Mouse (Mus musculus) embryonic facial prominence, embryonic 13.5 days (tissue): ENCODE data around the gene Sema4c. TPM values are rescaled to one million over a fixed set of nuclear protein-coding genes. Genes with fewer than 3 reads are reported as not detected.
"Not testable (repeated sequence)": the region's sequence is repeated elsewhere in the genome, so short reads cannot be mapped to it uniquely, and the experiment has no call there.

ENCODE experiments used
- ATAC-seq: fragments of 200-750 bp; cut with Nextera tagmentation; 2 replicates; pipeline ENCODE4 v1.8.0; 2017; ENCODE audit warnings: low read depth; ENCODE audit not compliant: insufficient number of reproducible peaks, insufficient read depth, low FRiP score, low TSS enrichment
- H3K27ac ChIP-seq: fragments of 300-500 bp; sonication (generic); 2 replicates; pipeline ENCODE4 v1.5.1; 2015; ENCODE audit warnings: moderate library complexity, mild to moderate bottlenecking, inconsistent platforms
- H3K27me3 ChIP-seq: fragments of 300-500 bp; sonication (generic); 2 replicates; pipeline ENCODE4 v1.6.1; 2015; ENCODE audit warnings: mild to moderate bottlenecking, inconsistent platforms
- H3K36me3 ChIP-seq: fragments of 300-500 bp; sonication (generic); 2 replicates; pipeline ENCODE4 v1.6.1; 2015; ENCODE audit warnings: mild to moderate bottlenecking, inconsistent platforms
- H3K4me1 ChIP-seq: fragments of 300-500 bp; sonication (generic); 2 replicates; pipeline ENCODE4 v1.6.1; 2015; ENCODE audit warnings: inconsistent platforms
- H3K4me2 ChIP-seq: fragments of 300-500 bp; sonication (generic); 2 replicates; pipeline ENCODE4 v1.6.1; 2015; ENCODE audit warnings: moderate library complexity, mild to moderate bottlenecking, inconsistent platforms
- H3K4me3 ChIP-seq: fragments of 300-500 bp; sonication (generic); 2 replicates; pipeline ENCODE4 v1.5.1; 2015; ENCODE audit warnings: mild to moderate bottlenecking, inconsistent platforms
- H3K9ac ChIP-seq: fragments of 300-500 bp; sonication (generic); 2 replicates; pipeline ENCODE4 v1.6.1; 2015; ENCODE audit warnings: mild to moderate bottlenecking, inconsistent platforms
- H3K9me3 ChIP-seq: fragments of 300-500 bp; sonication (generic); 2 replicates; pipeline ENCODE4 v1.6.1; 2016; ENCODE audit warnings: inconsistent platforms
- WGBS: fragments of 180-500 bp; shearing (Covaris S2); methylation state at CpG from one replicate; pipeline ENCODE4 v1.1.7; 2015; ENCODE audit warnings: mixed read lengths; 5-methylcytosine and 5-hydroxymethylcytosine counted together
- polyA plus RNA-seq: library from polyadenylated mRNA; unstranded; fragments of >200 nt; fragmentation: Nextera tagmentation; extraction: Ambion mirVana; gene quantifications from 2 replicates; pipeline ENCODE4 v1.2.1, GENCODE M21; 2015

Gene Sema4c
- polyA plus RNA-seq, 1 experiment from 2014 or later, result 22.5 TPM

- no peak overlapping the region for H3K27ac ChIP-seq
- no peaks in the 10 kb centered on the region for H3K9me3 ChIP-seq
- no peak overlapping the region for H3K9ac ChIP-seq
- no peaks in the 10 kb centered on the region for H3K27me3 ChIP-seq
- H3K4me3 ChIP-seq, result no peak overlapping the region
- peaks cover 47% of the 10 kb centered on the region for H3K36me3 ChIP-seq
- WGBS, result 92% methylated on average over 12 of the region's 12 CpGs
- ATAC-seq, result no peak
- no peak overlapping the region for H3K4me2 ChIP-seq
- peaks cover 12% of the 10 kb centered on the region for H3K4me1 ChIP-seq
These were observed 17.3 kb downstream of the Sema4c start for GRCm38 (mm10) chr1:36540807-36541206.

DNA sequence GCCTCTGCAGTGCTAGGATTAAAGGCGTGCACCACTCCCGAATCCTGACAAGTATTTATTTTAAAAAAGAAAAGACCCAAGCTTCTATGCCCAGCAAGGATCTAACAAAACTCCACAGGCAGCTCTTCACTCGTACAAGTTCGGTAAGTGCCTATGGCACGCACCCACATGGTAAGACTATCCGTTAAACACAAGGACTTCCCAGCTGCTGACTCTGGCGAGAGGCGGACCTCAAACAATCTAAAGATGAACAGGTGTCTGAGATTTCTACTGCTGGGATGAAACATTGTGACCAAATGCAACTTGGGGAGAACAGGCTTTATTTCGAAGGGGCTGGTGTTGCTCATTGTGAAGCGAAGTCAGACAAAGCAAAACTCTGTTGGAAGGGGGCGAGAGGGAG lies 18.0 kb downstream of the Sema4c start:
- no peaks in the 10 kb centered on the region for H3K27me3 ChIP-seq
- no peak overlapping the region for H3K27ac ChIP-seq
- no peak overlapping the region for H3K4me3 ChIP-seq
- H3K9ac ChIP-seq, result no peak overlapping the region
- H3K36me3 ChIP-seq, result peaks cover 47% of the 10 kb centered on the region
- no peak overlapping the region for H3K4me2 ChIP-seq
- 91% methylated on average over 11 of the region's 11 CpGs for WGBS
- peaks cover 12% of the 10 kb centered on the region for H3K4me1 ChIP-seq
- no peaks in the 10 kb centered on the region for H3K9me3 ChIP-seq
- no peak for ATAC-seq

DNA sequence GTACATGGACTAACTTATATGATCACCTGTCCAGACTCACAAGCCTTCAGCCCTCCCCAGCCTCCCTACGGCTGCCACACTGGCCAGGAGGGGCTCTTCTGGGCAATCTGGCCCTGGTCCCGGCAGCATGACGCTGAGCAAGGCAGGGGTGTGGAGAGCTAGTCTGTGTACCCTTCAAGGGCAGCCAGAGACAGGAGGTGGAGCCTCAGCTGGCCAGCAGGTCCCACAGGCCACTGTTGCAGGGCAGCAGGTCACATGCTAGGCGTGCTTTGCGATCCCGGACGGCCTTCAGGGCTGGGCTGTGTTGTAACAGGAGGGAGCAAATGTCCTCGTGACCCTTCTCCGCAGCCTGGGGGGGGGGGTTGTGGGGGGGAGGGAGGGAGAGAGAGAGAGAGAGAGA lies 19.0 kb downstream of the Sema4c start, which contains the start of gene Gm42417:
TSS of gene Gm42417 (minus strand) at position 244 of the 400 bp plus-strand sequence.
- Histone ChIP-seq H3K4me3 (no peak within 1 kb of the TSS), H3K36me3 (peaks cover 47% of the 10 kb centered on the region), H3K27me3 (no peaks in the 10 kb centered on the region), H3K4me2 (no peak within 1 kb of the TSS), H3K9me3 (no peaks in the 10 kb centered on the region), H3K9ac (no peak within 1 kb of the TSS), H3K4me1 (peaks cover 14% of the 10 kb centered on the region), H3K27ac (no peak within 1 kb of the TSS)
- ATAC-seq, result no peak
- WGBS, result 56% methylated on average over 9 of the region's 9 CpGs

GRCm38 (mm10) chr1:36538727-36539126 lies 19.4 kb downstream of the Sema4c start:
- no peak overlapping the region for H3K9ac ChIP-seq
- peaks cover 14% of the 10 kb centered on the region for H3K4me1 ChIP-seq
- 80% methylated on average over 4 of the region's 4 CpGs for whole genome bisulfite sequencing
- no peak for ATAC-seq
- H3K4me3 ChIP-seq, result no peak overlapping the region
- no peaks in the 10 kb centered on the region for H3K27me3 ChIP-seq
- H3K4me2 ChIP-seq, result no peak overlapping the region
- H3K27ac ChIP-seq, result no peak overlapping the region
- peaks cover 47% of the 10 kb centered on the region for H3K36me3 ChIP-seq
- H3K9me3 ChIP-seq, result no peaks in the 10 kb centered on the region

DNA sequence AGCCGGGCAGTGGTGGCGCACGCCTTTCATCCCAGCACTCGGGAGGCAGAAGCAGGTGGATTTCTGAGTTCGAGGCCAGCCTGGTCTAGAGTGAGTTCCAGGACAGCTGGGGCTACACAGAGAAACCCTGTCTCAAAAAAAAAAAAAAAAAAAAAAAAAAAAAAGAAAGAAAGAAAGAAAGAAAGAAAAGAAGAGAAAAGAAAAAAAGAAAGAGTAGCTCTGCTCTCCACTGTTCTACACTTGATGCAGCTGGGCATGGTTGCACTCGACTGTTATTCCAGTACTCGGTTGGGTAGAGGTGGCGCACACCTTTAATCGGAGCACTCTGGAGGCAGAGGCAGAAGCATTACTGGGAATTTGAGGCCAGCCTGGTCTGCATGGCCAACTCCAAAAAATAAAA lies 21.4 kb downstream of the Sema4c start, which contains the start of gene Ankrd23:
TSS of gene Ankrd23 (minus strand) at position 101 of the 400 bp plus-strand sequence.
- H3K36me3 ChIP-seq, result peaks cover 37% of the 10 kb centered on the region
- WGBS, result 91% methylated on average over 9 of the region's 9 CpGs

GRCm38 (mm10) chr1:36536397-36536728 lies 21.8 kb downstream of the Sema4c start:
- ATAC-seq, result no peak
- Histone ChIP-seq H3K9ac (no peak overlapping the region), H3K4me1 (0 out of 2 replicates have a peak, but pooled peaks cover 13% of the 10 kb centered on the region), H3K27me3 (no peaks in the 10 kb centered on the region), H3K27ac (no peak overlapping the region), H3K4me3 (no peak overlapping the region), H3K36me3 (peaks cover 37% of the 10 kb centered on the region), H3K9me3 (no peaks in the 10 kb centered on the region), H3K4me2 (no peak overlapping the region)
- 56% methylated on average over 8 of the region's 8 CpGs for WGBS

More for the DNA sequence above, 21.4 kb downstream of the Sema4c start, which contains the start of gene Ankrd23:
- ATAC-seq, H3K27ac ChIP-seq, H3K27me3 ChIP-seq, H3K9ac ChIP-seq, H3K9me3 ChIP-seq, H3K4me2 ChIP-seq, H3K4me3 ChIP-seq: not testable (repeated sequence)
- H3K4me1 ChIP-seq, result 0 out of 2 replicates have a peak, but pooled peaks cover 13% of the 10 kb centered on the region

- Histone ChIP-seq H3K4me3 (no peak overlapping the region), H3K4me2 (no peak overlapping the region), H3K36me3 (peaks cover 38% of the 10 kb centered on the region), H3K27me3 (no peaks in the 10 kb centered on the region), H3K9me3 (no peaks in the 10 kb centered on the region), H3K4me1 (0 out of 2 replicates have a peak, but pooled peaks cover 13% of the 10 kb centered on the region), H3K9ac (no peak overlapping the region), H3K27ac (no peak overlapping the region)
- no peak for ATAC-seq
- WGBS, result 82% methylated on average over 11 of the region's 11 CpGs
These were observed 22.4 kb downstream of the Sema4c start for GRCm38 (mm10) chr1:36535477-36536396.

- ATAC-seq, result no peak
- no peaks in the 10 kb centered on the region for H3K27me3 ChIP-seq
These were observed 23.5 kb downstream of the Sema4c start for GRCm38 (mm10) chr1:36534595-36535058.

DNA sequence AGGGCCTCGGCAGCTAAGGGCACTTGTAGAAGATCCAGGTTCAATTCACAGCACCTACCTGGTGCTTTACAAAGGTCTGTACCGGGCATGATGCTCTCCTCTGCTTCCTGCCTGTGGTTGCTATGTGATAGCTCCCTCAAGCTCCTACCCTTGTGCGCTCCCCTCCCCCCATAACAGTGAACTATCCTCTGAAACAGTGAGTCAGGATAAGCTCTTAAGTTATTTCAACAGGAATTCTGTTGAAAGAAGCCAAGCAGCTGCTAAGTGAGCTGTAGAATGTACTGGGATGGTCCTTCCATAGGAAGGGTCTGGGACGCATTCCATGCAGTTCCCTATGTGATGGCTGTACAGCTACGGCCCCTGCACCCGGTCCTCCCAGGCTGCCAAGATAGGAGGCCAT lies 24.6 kb downstream of the Sema4c start:
- Histone ChIP-seq H3K4me3 (no peak overlapping the region), H3K4me2 (no peak overlapping the region), H3K4me1 (peaks cover 13% of the 10 kb centered on the region; the same call in 1 of the 2 replicates), H3K9me3 (no peaks in the 10 kb centered on the region), H3K27ac (peak overlapping the region; percentile 51; the same call in 1 of the 2 replicates), H3K9ac (no peak overlapping the region), H3K36me3 (peaks cover 19% of the 10 kb centered on the region), H3K27me3 (no peaks in the 10 kb centered on the region)
- WGBS, result 71% methylated on average over 6 of the region's 6 CpGs
- no peak for ATAC-seq

More at GRCm38 (mm10) chr1:36534595-36535058, 23.5 kb downstream of the Sema4c start:
- Histone ChIP-seq H3K4me2 (no peak overlapping the region), H3K9ac (no peak overlapping the region), H3K27ac (no peak overlapping the region), H3K36me3 (peaks cover 27% of the 10 kb centered on the region), H3K4me3 (no peak overlapping the region), H3K9me3 (no peaks in the 10 kb centered on the region), H3K4me1 (0 out of 2 replicates have a peak, but pooled peaks cover 13% of the 10 kb centered on the region)
- 78% methylated on average over 6 of the region's 6 CpGs for WGBS

GRCm38 (mm10) chr1:36531461-36531860 lies 26.7 kb downstream of the Sema4c start:
- H3K4me1 ChIP-seq, result peaks cover 16% of the 10 kb centered on the region; the same call in 1 of the 2 replicates
- no peaks in the 10 kb centered on the region for H3K9me3 ChIP-seq
- no peak overlapping the region for H3K27ac ChIP-seq
- H3K9ac ChIP-seq, result no peak overlapping the region
- H3K36me3 ChIP-seq, result peaks cover 18% of the 10 kb centered on the region
- WGBS, result 93% methylated on average over 12 of the region's 12 CpGs
- no peak overlapping the region for H3K4me3 ChIP-seq
- H3K4me2 ChIP-seq, result no peak overlapping the region
- no peaks in the 10 kb centered on the region for H3K27me3 ChIP-seq
- no peak for ATAC-seq

DNA sequence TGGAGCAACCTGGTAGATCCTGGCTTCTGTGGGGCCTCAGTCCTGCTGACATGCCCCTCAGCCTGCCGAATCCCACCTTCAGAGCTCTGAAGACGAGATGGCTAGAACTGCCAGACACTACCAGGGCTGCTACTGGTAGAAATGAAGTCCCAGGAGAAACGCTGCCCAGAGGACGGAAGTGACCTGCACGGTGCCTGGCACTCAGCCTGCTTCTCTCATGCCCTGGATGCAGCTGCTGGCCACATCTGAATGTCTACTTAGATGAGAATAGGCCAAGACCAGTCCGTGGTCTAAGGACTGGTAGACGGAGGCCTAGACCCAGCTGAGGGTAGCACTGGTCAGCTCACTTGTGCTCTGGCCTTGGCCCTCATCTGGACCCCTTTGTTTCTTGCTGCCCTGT lies 27.2 kb downstream of the Sema4c start:
- ATAC-seq, result no peak
- no peak overlapping the region for H3K4me2 ChIP-seq
- no peaks in the 10 kb centered on the region for H3K9me3 ChIP-seq
- no peaks in the 10 kb centered on the region for H3K27me3 ChIP-seq
- 84% methylated on average over 7 of the region's 7 CpGs for WGBS
- H3K4me1 ChIP-seq, result peaks cover 16% of the 10 kb centered on the region; the same call in 1 of the 2 replicates
- no peak overlapping the region for H3K4me3 ChIP-seq
- no peak overlapping the region for H3K27ac ChIP-seq
- peaks cover 22% of the 10 kb centered on the region for H3K36me3 ChIP-seq
- H3K9ac ChIP-seq, result no peak overlapping the region

DNA sequence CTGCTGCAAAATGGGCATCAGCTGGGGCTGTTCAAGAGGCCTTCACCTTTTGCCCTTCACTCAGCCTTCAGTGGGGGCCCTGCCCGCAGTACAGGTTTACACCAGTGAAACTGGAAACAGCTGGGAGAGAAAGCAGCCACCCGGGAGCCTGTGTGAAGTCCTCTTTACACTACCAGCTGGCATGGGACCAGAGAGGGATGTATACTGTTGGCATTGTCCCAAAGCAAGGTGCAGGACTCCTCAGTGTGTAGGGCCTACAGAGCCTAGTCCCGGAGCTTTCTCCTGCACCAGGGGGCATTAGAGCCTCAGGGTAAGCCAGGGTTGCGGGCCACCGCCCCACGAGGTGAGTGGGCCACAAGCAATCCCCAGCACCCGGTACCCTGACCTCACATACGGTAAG lies 27.7 kb downstream of the Sema4c start:
- H3K9ac ChIP-seq, result no peak overlapping the region
- H3K4me3 ChIP-seq, result no peak overlapping the region
- H3K9me3 ChIP-seq, result no peaks in the 10 kb centered on the region
- peaks cover 27% of the 10 kb centered on the region for H3K36me3 ChIP-seq
- no peaks in the 10 kb centered on the region for H3K27me3 ChIP-seq
- H3K27ac ChIP-seq, result no peak overlapping the region
- ATAC-seq, result no peak
- no peak overlapping the region for H3K4me2 ChIP-seq
- WGBS, result 71% methylated on average over 8 of the region's 8 CpGs
- peaks cover 16% of the 10 kb centered on the region; the same call in 1 of the 2 replicates for H3K4me1 ChIP-seq
